ENCODE assay signal across 8 mouse cellular contexts in the genomic region with DNA sequence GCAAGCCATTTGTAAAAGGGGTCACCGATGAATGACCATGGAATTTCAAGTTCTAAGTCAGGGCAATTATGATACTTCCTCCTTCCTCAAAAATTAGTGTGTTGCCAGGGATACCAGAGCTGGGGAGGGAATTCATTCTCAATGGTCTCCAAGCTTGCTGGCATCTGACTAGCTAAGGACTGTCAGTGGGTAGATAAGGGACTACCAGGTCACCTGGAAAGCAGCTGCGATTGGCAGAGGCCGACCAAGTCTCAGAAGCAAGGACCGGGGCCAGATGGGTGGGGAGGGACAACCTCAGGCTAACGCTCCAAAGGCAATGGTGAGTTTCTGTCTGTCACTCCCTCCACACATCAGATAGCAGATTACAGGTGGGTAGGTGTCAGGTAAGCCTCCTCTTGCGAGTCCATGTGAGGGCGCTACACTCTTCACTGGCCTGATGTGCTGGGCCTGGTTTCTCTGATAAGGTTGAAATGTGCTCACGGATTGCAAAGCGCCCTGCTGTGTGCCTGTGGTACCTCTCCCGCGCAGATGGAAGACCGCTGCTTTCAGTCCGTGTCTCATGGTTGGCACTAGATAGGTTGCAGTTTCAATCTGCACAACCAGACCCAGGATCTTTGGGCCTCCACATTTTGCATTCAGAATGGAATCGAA. TPM values are rescaled to one million over a fixed set of nuclear protein-coding genes. Genes with fewer than 3 reads are reported as not detected.
DNase-seq lines count a peak whose midpoint lies in the region; ATAC-seq lines count a peak whose summit lies in the region.

No protein-coding gene starts in this region.

- no peak overlapping the region for H3K4me2 ChIP-seq in lung, embryonic 16.5 days (ENCODE audit: low read depth, low read length)
- peak overlapping the region; percentile 24; the same call in 1 of the 2 replicates for H3K4me2 ChIP-seq in intestine, embryonic 15.5 days (replicated peaks)

- H3K9ac ChIP-seq in lung, embryonic 16.5 days (ENCODE audit: low read length) = no peak overlapping the region
- no peak overlapping the region for H3K9ac ChIP-seq in intestine, embryonic 15.5 days

- 25% methylated on average over 14 of the region's 14 CpGs for WGBS in lung, embryonic 16.5 days
- WGBS in intestine, embryonic 15.5 days = 21% methylated on average over 14 of the region's 14 CpGs

- H3K9me3 ChIP-seq in lung, embryonic 16.5 days (ENCODE audit: control insufficient read depth, low read length) = no peaks in the 10 kb centered on the region
- H3K9me3 ChIP-seq in intestine, embryonic 15.5 days = no peaks in the 10 kb centered on the region

- 0 out of 2 replicates have a peak, but pooled peaks have one; percentile 26 for ATAC-seq in lung, embryonic 16.5 days (ENCODE audit: low read depth)
- ATAC-seq in intestine, embryonic 15.5 days = peak; percentile 15; the same call in 1 of the 2 replicates

- no peak overlapping the region for H3K27ac ChIP-seq in lung, embryonic 16.5 days (ENCODE audit: low read length)
- no peak overlapping the region for H3K27ac ChIP-seq in intestine, embryonic 15.5 days

- no peaks in the 10 kb centered on the region for H3K27me3 ChIP-seq in lung, embryonic 16.5 days (ENCODE audit: control insufficient read depth, insufficient read depth, low read depth, low read length)
- H3K27me3 ChIP-seq in intestine, embryonic 15.5 days (replicated peaks) = no peaks in the 10 kb centered on the region

- no peaks in the 10 kb centered on the region for H3K36me3 ChIP-seq in lung, embryonic 16.5 days (ENCODE audit: control insufficient read depth, insufficient read depth, low read length)
- no peaks in the 10 kb centered on the region for H3K36me3 ChIP-seq in intestine, embryonic 15.5 days

- H3K4me1 ChIP-seq in lung, embryonic 16.5 days (replicated peaks; ENCODE audit: control insufficient read depth, insufficient read depth, low read length) = no peaks in the 10 kb centered on the region
- H3K4me1 ChIP-seq in intestine, embryonic 15.5 days (replicated peaks) = 0 out of 2 replicates have a peak, but pooled peaks cover 5% of the 10 kb centered on the region

- no peak overlapping the region for H3K4me3 ChIP-seq in lung, embryonic 16.5 days (ENCODE audit: low read length)
- no peak overlapping the region for H3K4me3 ChIP-seq in intestine, embryonic 15.5 days (replicated peaks)

- peak; percentile 9 for DNase-seq in embryo, embryonic 10.5 days (ENCODE audit: low spot score)
- DNase-seq in embryo, embryonic 9.5 days (ENCODE audit: extremely low spot score) = no peak
- no peak for DNase-seq in lung, adult 18-20 months
- DNase-seq in ovary, postnatal 14 days (ENCODE audit: low spot score) = peak; percentile 7
- DNase-seq in urinary bladder, adult 2 months (ENCODE audit: low spot score) = no peak
- no peak for DNase-seq in spleen, postnatal 14 days (ENCODE audit: low spot score in 2 of 2)

RNA-seq across cellular contexts. Expression of gene Fxyd4, which starts 19.5 kb away (rescaled TPM):
- 6.1 and 6.6 TPM in 2 replicates for polyA plus RNA-seq in lung, embryonic 16.5 days (2015; fragmentation: Nextera tagmentation; extraction: Ambion mirVana)
- polyA plus RNA-seq in intestine, embryonic 15.5 days (2015; fragmentation: Nextera tagmentation; extraction: Ambion mirVana) = 1.8 and 3.2 TPM in 2 replicates
- 5.7 and 7.0 TPM in 2 replicates for polyA plus RNA-seq in urinary bladder, adult 2 months (2012; rRNA removed)

RNA-seq across cellular contexts. Expression of gene Rasgef1a, which starts 54.3 kb away (rescaled TPM):
- 6.1 and 6.3 TPM in 2 replicates for polyA plus RNA-seq in lung, embryonic 16.5 days (2015; fragmentation: Nextera tagmentation; extraction: Ambion mirVana)
- 0.13 and 0.33 TPM in 2 replicates for polyA plus RNA-seq in intestine, embryonic 15.5 days (2015; fragmentation: Nextera tagmentation; extraction: Ambion mirVana)
- polyA plus RNA-seq in urinary bladder, adult 2 months (2012; rRNA removed) = 1.0 and 1.1 TPM in 2 replicates

RNA-seq across cellular contexts. Expression of gene Hnrnpf, which starts 56.9 kb away (rescaled TPM):
- 702 and 720 TPM in 2 replicates for polyA plus RNA-seq in lung, embryonic 16.5 days (2015; fragmentation: Nextera tagmentation; extraction: Ambion mirVana)
- polyA plus RNA-seq in intestine, embryonic 15.5 days (2015; fragmentation: Nextera tagmentation; extraction: Ambion mirVana) = 791 and 835 TPM in 2 replicates
- polyA plus RNA-seq in urinary bladder, adult 2 months (2012; rRNA removed) = 285 and 328 TPM in 2 replicates

Comparison
In these comparisons a context has a peak if more than half of its experiments do, and no peak if none do; other contexts are left out.
1. DNase-seq: peak in embryo, embryonic 10.5 days (single experiment) and ovary, postnatal 14 days (single experiment); none in embryo, embryonic 9.5 days (single experiment), lung, adult 18-20 months (0 of 2), urinary bladder, adult 2 months (single experiment) and spleen, postnatal 14 days (0 of 2).